Mouse (Mus musculus) neural tube, embryonic 14.5 days (tissue): ENCODE data around the gene Nccrp1. TPM values are rescaled to one million over a fixed set of nuclear protein-coding genes. Genes with fewer than 3 reads are reported as not detected.
A peak's percentile ranks its signal among the peaks of the same experiment; 100 is the strongest.

ENCODE experiments used
- ATAC-seq: fragments of 200-750 bp; cut with Nextera tagmentation; 2 replicates; pipeline ENCODE4 v1.8.0; 2017; ENCODE audit warnings: low read depth, mild to moderate bottlenecking, moderate TSS enrichment, moderate library complexity
- H3K27ac ChIP-seq: fragments of 300-500 bp; sonication (generic); 2 replicates; pipeline ENCODE4 v1.5.1; 2014; ENCODE audit warnings: low read depth, mild to moderate bottlenecking, control low read depth, low read length, moderate library complexity, mixed read lengths
- H3K27me3 ChIP-seq: fragments of 300-500 bp; sonication (generic); 2 replicates; pipeline ENCODE4 v1.6.1; 2014; ENCODE audit warnings: low read length; ENCODE audit not compliant: control insufficient read depth, insufficient read depth
- H3K36me3 ChIP-seq: fragments of 300-500 bp; sonication (generic); 2 replicates; pipeline ENCODE4 v1.6.1; 2014; ENCODE audit warnings: low read length, mixed read lengths; ENCODE audit not compliant: control insufficient read depth, insufficient read depth
- H3K4me1 ChIP-seq: fragments of 300-500 bp; sonication (generic); 2 replicates; pipeline ENCODE4 v1.6.1; 2014; ENCODE audit warnings: low read length; ENCODE audit not compliant: control insufficient read depth, insufficient read depth
- H3K4me2 ChIP-seq: fragments of 300-500 bp; sonication (generic); 2 replicates; pipeline ENCODE4 v1.6.1; 2014; ENCODE audit warnings: mild to moderate bottlenecking, low read depth, low read length, control low read depth
- H3K4me3 ChIP-seq: fragments of 300-500 bp; sonication (generic); 2 replicates; pipeline ENCODE4 v1.5.1; 2014; ENCODE audit warnings: low read depth, low read length, control low read depth, mixed read lengths
- H3K9ac ChIP-seq: fragments of 300-500 bp; sonication (generic); replicated peaks from 2 replicates; pipeline ENCODE4 v1.6.1; 2014; ENCODE audit warnings: low read depth, mild to moderate bottlenecking, control low read depth, low read length, mixed read lengths
- H3K9me3 ChIP-seq: fragments of 300-500 bp; sonication (generic); 2 replicates; pipeline ENCODE4 v1.6.1; 2016; ENCODE audit warnings: low read length; ENCODE audit not compliant: control insufficient read depth
- WGBS: fragments of 180-500 bp; shearing (Covaris S2); extraction: QIAGEN DNeasy Blood & Tissue Kit; methylation state at CpG from one replicate; pipeline ENCODE4 v1.1.7; 2014; 5-methylcytosine and 5-hydroxymethylcytosine counted together
- polyA plus RNA-seq: library from polyadenylated mRNA; unstranded; fragments of >200 nt; fragmentation: Nextera tagmentation; extraction: Ambion mirVana; gene quantifications from 2 replicates; pipeline ENCODE4 v1.2.1, GENCODE M21; 2014

The Nccrp1 gene
- polyA plus RNA-seq, 1 experiment from 2014 or later = 0.17 TPM

GRCm38 (mm10) chr7:28583570-28584344, 36.7 kb upstream of the Nccrp1 start:
- peaks cover 13% of the 10 kb centered on the region for H3K4me1 ChIP-seq
- no peak overlapping the region; the same call in 1 of the 2 replicates for H3K27ac ChIP-seq
- no peaks in the 10 kb centered on the region for H3K27me3 ChIP-seq
- H3K9me3 ChIP-seq = no peaks in the 10 kb centered on the region
- no peak overlapping the region; the same call in 1 of the 2 replicates for H3K9ac ChIP-seq
- no peak overlapping the region for H3K4me2 ChIP-seq
- 80% methylated on average over 8 of the region's 8 CpGs for WGBS
- 0 out of 2 replicates have a peak, but pooled peaks have one; percentile 12 for ATAC-seq
- no peaks in the 10 kb centered on the region for H3K36me3 ChIP-seq
- no peak overlapping the region for H3K4me3 ChIP-seq

GRCm38 (mm10) chr7:28582841-28583240, 35.8 kb upstream of the Nccrp1 start:
- Histone ChIP-seq H3K9ac (no peak overlapping the region; the same call in 1 of the 2 replicates), H3K4me1 (peaks cover 10% of the 10 kb centered on the region), H3K4me2 (no peak overlapping the region), H3K27me3 (no peaks in the 10 kb centered on the region), H3K9me3 (no peaks in the 10 kb centered on the region), H3K36me3 (no peaks in the 10 kb centered on the region), H3K27ac (0 out of 2 replicates have a peak overlapping the region, but pooled peaks have one; percentile 28), H3K4me3 (no peak overlapping the region)
- 64% methylated on average over 11 of the region's 11 CpGs for WGBS
- ATAC-seq = no peak

- ATAC-seq = no peak
- H3K9ac ChIP-seq = no peak overlapping the region
- no peaks in the 10 kb centered on the region for H3K27me3 ChIP-seq
- H3K36me3 ChIP-seq = no peaks in the 10 kb centered on the region
- WGBS = 85% methylated on average over 4 of the region's 4 CpGs
- no peak overlapping the region for H3K4me2 ChIP-seq
- no peak overlapping the region for H3K4me3 ChIP-seq
- H3K9me3 ChIP-seq = no peaks in the 10 kb centered on the region
- peaks cover 2% of the 10 kb centered on the region for H3K4me1 ChIP-seq
- H3K27ac ChIP-seq = no peak overlapping the region
Measured at GRCm38 (mm10) chr7:28581721-28582120, 34.7 kb upstream of the Nccrp1 start.

- WGBS = 74% methylated on average over 5 of the region's 5 CpGs
- Histone ChIP-seq H3K36me3 (no peaks in the 10 kb centered on the region), H3K9me3 (no peaks in the 10 kb centered on the region), H3K27ac (no peak overlapping the region), H3K4me1 (peaks cover 2% of the 10 kb centered on the region), H3K4me2 (no peak overlapping the region), H3K9ac (no peak overlapping the region), H3K4me3 (no peak overlapping the region), H3K27me3 (no peaks in the 10 kb centered on the region)
- no peak for ATAC-seq
Measured at GRCm38 (mm10) chr7:28579826-28580225, 32.8 kb upstream of the Nccrp1 start.

GRCm38 (mm10) chr7:28578543-28579053, 31.5 kb upstream of the Nccrp1 start:
- Histone ChIP-seq H3K4me2 (no peak overlapping the region), H3K4me3 (no peak overlapping the region), H3K36me3 (no peaks in the 10 kb centered on the region), H3K4me1 (peaks cover 2% of the 10 kb centered on the region), H3K9me3 (no peaks in the 10 kb centered on the region), H3K9ac (no peak overlapping the region), H3K27me3 (no peaks in the 10 kb centered on the region), H3K27ac (no peak overlapping the region)
- WGBS = 82% methylated on average over 5 of the region's 5 CpGs
- no peak for ATAC-seq

GRCm38 (mm10) chr7:28577826-28578542, 30.9 kb upstream of the Nccrp1 start:
- no peaks in the 10 kb centered on the region for H3K27me3 ChIP-seq
- no peaks in the 10 kb centered on the region for H3K9me3 ChIP-seq
- WGBS = 92% methylated on average over 9 of the region's 9 CpGs
- no peak overlapping the region for H3K9ac ChIP-seq
- no peak overlapping the region for H3K4me2 ChIP-seq
- H3K4me1 ChIP-seq = no peaks in the 10 kb centered on the region; the same call in 1 of the 2 replicates
- no peak overlapping the region for H3K27ac ChIP-seq
- no peak for ATAC-seq
- no peaks in the 10 kb centered on the region for H3K36me3 ChIP-seq
- no peak overlapping the region for H3K4me3 ChIP-seq

- H3K4me1 ChIP-seq = no peaks in the 10 kb centered on the region
- H3K4me2 ChIP-seq = no peak overlapping the region
- no peak overlapping the region for H3K27ac ChIP-seq
- no peak overlapping the region for H3K9ac ChIP-seq
- no peaks in the 10 kb centered on the region for H3K9me3 ChIP-seq
- no peaks in the 10 kb centered on the region for H3K27me3 ChIP-seq
- ATAC-seq = peak; percentile 39
- H3K36me3 ChIP-seq = no peaks in the 10 kb centered on the region
- no peak overlapping the region for H3K4me3 ChIP-seq
- WGBS = 70% methylated on average over 5 of the region's 5 CpGs
Measured at GRCm38 (mm10) chr7:28576271-28576914, 29.3 kb upstream of the Nccrp1 start.

- ATAC-seq = no peak
- H3K27ac ChIP-seq = no peak overlapping the region
- H3K27me3 ChIP-seq = no peaks in the 10 kb centered on the region
- no peak overlapping the region for H3K4me2 ChIP-seq
- 0 out of 2 replicates have a peak, but pooled peaks cover 3% of the 10 kb centered on the region for H3K4me1 ChIP-seq
- no peaks in the 10 kb centered on the region for H3K9me3 ChIP-seq
- H3K36me3 ChIP-seq = no peaks in the 10 kb centered on the region
- 97% methylated on average over 11 of the region's 11 CpGs for WGBS
- no peak overlapping the region for H3K9ac ChIP-seq
- no peak overlapping the region for H3K4me3 ChIP-seq
Measured at GRCm38 (mm10) chr7:28575597-28575996, 28.5 kb upstream of the Nccrp1 start.
